Mouse (Mus musculus) cerebellum, adult 2 months (tissue): ENCODE data around the gene Rasgef1b.

Experiments used
- CTCF ChIP-seq: fragments of 200-500 bp; IDR thresholded peaks from 2 replicates; pipeline ENCODE4 v1.5.1; 2011; ENCODE audit warnings: low read depth, mild to moderate bottlenecking, control low read depth, low read length, moderate library complexity, borderline replicate concordance; ENCODE audit not compliant: insufficient read depth
- POLR2A ChIP-seq: fragments of 200-500 bp; IDR thresholded peaks from 2 replicates; pipeline ENCODE4 v1.6.1; 2011; ENCODE audit warnings: low read length, control low read depth, borderline replicate concordance; ENCODE audit not compliant: insufficient read depth

DNA sequence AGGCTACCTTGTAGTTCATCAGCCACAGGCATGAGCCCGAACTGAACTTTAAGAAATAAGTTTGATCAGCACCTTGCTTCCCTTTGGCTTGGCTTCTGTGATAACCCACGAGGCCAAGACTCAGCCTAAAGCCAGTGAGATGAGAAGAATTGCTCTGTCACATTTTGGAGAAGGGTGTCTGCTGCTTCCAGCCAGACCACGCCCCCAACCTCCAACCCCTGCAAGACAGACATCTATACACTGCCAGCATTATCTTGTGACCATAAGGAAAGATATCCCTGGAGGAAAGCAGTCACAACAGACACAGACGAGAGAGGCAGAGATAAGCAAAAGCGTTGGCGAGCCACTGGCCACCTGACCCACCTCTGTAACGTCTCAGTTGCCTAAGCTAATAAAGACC lies 39.0 kb downstream of the Rasgef1b start:
- TF ChIP-seq CTCF: no peak
- no peak for TF ChIP-seq POLR2A
